Mouse (Mus musculus): ENCODE results near the gene Olfr1157. TPM values are rescaled to one million over a fixed set of nuclear protein-coding genes. Genes with fewer than 3 reads are reported as not detected.

Gene Olfr1157
- polyA plus RNA-seq (2015; fragmentation: Nextera tagmentation; extraction: Ambion mirVana) = not detected in 2 replicates

GRCm38 (mm10) chr2:87968199-87968598, at the start of gene Olfr1157:
Gene Olfr1157, minus strand, starts transcription at chr2:87968299.
- no peaks in the 10 kb centered on the region for H3K4me1 ChIP-seq
- ATAC-seq = no peak
- H3K9ac ChIP-seq = no peak within 1 kb of the TSS
- H3K4me2 ChIP-seq = no peak within 1 kb of the TSS
- no peaks in the 10 kb centered on the region for H3K36me3 ChIP-seq (ENCODE audit: poor library complexity, severe bottlenecking)
- H3K4me3 ChIP-seq = no peak within 1 kb of the TSS
- WGBS = 97% methylated on average over 4 of the region's 4 CpGs
- H3K9me3 ChIP-seq (replicated peaks) = no peaks in the 10 kb centered on the region
- no peak within 1 kb of the TSS for H3K27ac ChIP-seq
- H3K27me3 ChIP-seq = no peaks in the 10 kb centered on the region

GRCm38 (mm10) chr2:88007515-88008318, 39.6 kb upstream of the Olfr1157 start, which contains the start of gene Olfr1160:
Gene Olfr1160, minus strand, starts transcription at chr2:88008268.
- Histone ChIP-seq H3K4me2 (no peak within 1 kb of the TSS), H3K9me3 (replicated peaks) (no peaks in the 10 kb centered on the region), H3K4me1 (no peaks in the 10 kb centered on the region), H3K27me3 (no peaks in the 10 kb centered on the region), H3K27ac (no peak within 1 kb of the TSS), H3K9ac (no peak within 1 kb of the TSS), H3K36me3 (ENCODE audit: poor library complexity, severe bottlenecking) (no peaks in the 10 kb centered on the region), H3K4me3 (no peak within 1 kb of the TSS)
- no peak for ATAC-seq

GRCm38 (mm10) chr2:87989813-87990212, 21.7 kb upstream of the Olfr1157 start, which contains the start of gene Olfr1158:
Gene Olfr1158, plus strand, starts transcription at chr2:87990113.
- ATAC-seq = no peak
- no peak within 1 kb of the TSS for H3K4me2 ChIP-seq

GRCm38 (mm10) chr2:87974563-87974962, 6.5 kb upstream of the Olfr1157 start, which contains the start of gene Olfr74:
Gene Olfr74, minus strand, starts transcription at chr2:87974663.
- Histone ChIP-seq H3K4me1 (no peaks in the 10 kb centered on the region), H3K9ac (no peak within 1 kb of the TSS), H3K9me3 (replicated peaks) (no peaks in the 10 kb centered on the region), H3K27me3 (no peaks in the 10 kb centered on the region), H3K36me3 (ENCODE audit: poor library complexity, severe bottlenecking) (no peaks in the 10 kb centered on the region), H3K27ac (no peak within 1 kb of the TSS), H3K4me2 (no peak within 1 kb of the TSS), H3K4me3 (no peak within 1 kb of the TSS)
- 78% methylated on average over 3 of the region's 3 CpGs for WGBS
- no peak for ATAC-seq

More at GRCm38 (mm10) chr2:87989813-87990212, 21.7 kb upstream of the Olfr1157 start, which contains the start of gene Olfr1158:
- H3K9me3 ChIP-seq (replicated peaks) = no peaks in the 10 kb centered on the region
- H3K4me1 ChIP-seq = no peaks in the 10 kb centered on the region
- no peak within 1 kb of the TSS for H3K27ac ChIP-seq
- H3K9ac ChIP-seq = no peak within 1 kb of the TSS
- no peaks in the 10 kb centered on the region for H3K27me3 ChIP-seq
- H3K4me3 ChIP-seq = no peak within 1 kb of the TSS
- no peaks in the 10 kb centered on the region for H3K36me3 ChIP-seq (ENCODE audit: poor library complexity, severe bottlenecking)

- Histone ChIP-seq H3K9ac (no peak within 1 kb of the TSS), H3K4me3 (no peak within 1 kb of the TSS), H3K27ac (no peak within 1 kb of the TSS), H3K4me1 (no peaks in the 10 kb centered on the region), H3K4me2 (no peak within 1 kb of the TSS), H3K27me3 (no peaks in the 10 kb centered on the region), H3K36me3 (ENCODE audit: poor library complexity, severe bottlenecking) (no peaks in the 10 kb centered on the region), H3K9me3 (replicated peaks) (no peaks in the 10 kb centered on the region)
- no peak for ATAC-seq
Measured at GRCm38 (mm10) chr2:87953000-87953399, 15.1 kb downstream of the Olfr1157 start, which contains the start of gene Olfr1156. Gene Olfr1156, minus strand, starts transcription at chr2:87953100.

GRCm38 (mm10) chr2:87945037-87945436, 23.1 kb downstream of the Olfr1157 start, which contains the start of gene Olfr1155:
Gene Olfr1155, minus strand, starts transcription at chr2:87945137.
- Histone ChIP-seq H3K4me2 (no peak within 1 kb of the TSS), H3K27ac (no peak within 1 kb of the TSS), H3K9ac (no peak within 1 kb of the TSS), H3K27me3 (no peaks in the 10 kb centered on the region), H3K4me1 (no peaks in the 10 kb centered on the region), H3K9me3 (replicated peaks) (no peaks in the 10 kb centered on the region), H3K36me3 (ENCODE audit: poor library complexity, severe bottlenecking) (no peaks in the 10 kb centered on the region), H3K4me3 (no peak within 1 kb of the TSS)
- 94% methylated on average over 1 of the region's 1 CpGs for whole genome bisulfite sequencing
- ATAC-seq = no peak

Other genes with a start within 250 kb of the Olfr1157 start
- not detected in 2 replicates for gene Olfr1138, start 228.3 kb downstream of the Olfr1157 start, polyA plus RNA-seq (2015; fragmentation: Nextera tagmentation; extraction: Ambion mirVana)
- gene Olfr1140, start 224.5 kb downstream of the Olfr1157 start, polyA plus RNA-seq (2015; fragmentation: Nextera tagmentation; extraction: Ambion mirVana) = not detected in 2 replicates
- gene Olfr1141, start 214.3 kb downstream of the Olfr1157 start, polyA plus RNA-seq (2015; fragmentation: Nextera tagmentation; extraction: Ambion mirVana) = not detected in 2 replicates
- not detected in 2 replicates for gene Olfr152, start 188.8 kb downstream of the Olfr1157 start, polyA plus RNA-seq (2015; fragmentation: Nextera tagmentation; extraction: Ambion mirVana)
- not detected in 2 replicates for gene Olfr1143, start 167.7 kb downstream of the Olfr1157 start, polyA plus RNA-seq (2015; fragmentation: Nextera tagmentation; extraction: Ambion mirVana)
- gene Olfr1145, start 158.5 kb downstream of the Olfr1157 start, polyA plus RNA-seq (2015; fragmentation: Nextera tagmentation; extraction: Ambion mirVana) = not detected in 2 replicates
- gene Olfr1148, start 137.8 kb downstream of the Olfr1157 start, polyA plus RNA-seq (2015; fragmentation: Nextera tagmentation; extraction: Ambion mirVana) = not detected in 2 replicates
- gene Olfr1150-ps1, start 124.3 kb downstream of the Olfr1157 start, polyA plus RNA-seq (2015; fragmentation: Nextera tagmentation; extraction: Ambion mirVana) = not detected in 2 replicates
- gene Olfr1151, start 112.4 kb downstream of the Olfr1157 start, polyA plus RNA-seq (2015; fragmentation: Nextera tagmentation; extraction: Ambion mirVana) = not detected in 2 replicates
- gene Olfr1152, start 101.8 kb downstream of the Olfr1157 start, polyA plus RNA-seq (2015; fragmentation: Nextera tagmentation; extraction: Ambion mirVana) = 0.03 TPM in 1 of 2 replicates, not detected in the other
- not detected in 2 replicates for gene Olfr1153, start 73.3 kb downstream of the Olfr1157 start, polyA plus RNA-seq (2015; fragmentation: Nextera tagmentation; extraction: Ambion mirVana)
- not detected in 2 replicates for gene Olfr1154, start 63.1 kb downstream of the Olfr1157 start, polyA plus RNA-seq (2015; fragmentation: Nextera tagmentation; extraction: Ambion mirVana)
- gene Olfr1155, start 23.2 kb downstream of the Olfr1157 start, polyA plus RNA-seq (2015; fragmentation: Nextera tagmentation; extraction: Ambion mirVana) = not detected in 2 replicates
- gene Olfr1156, start 15.2 kb downstream of the Olfr1157 start, polyA plus RNA-seq (2015; fragmentation: Nextera tagmentation; extraction: Ambion mirVana) = not detected in 2 replicates
- gene Olfr74, start 6.4 kb upstream of the Olfr1157 start, polyA plus RNA-seq (2015; fragmentation: Nextera tagmentation; extraction: Ambion mirVana) = not detected in 2 replicates
- not detected in 2 replicates for gene Olfr1158, start 21.8 kb upstream of the Olfr1157 start, polyA plus RNA-seq (2015; fragmentation: Nextera tagmentation; extraction: Ambion mirVana)
- not detected in 2 replicates for gene Olfr1160, start 40.0 kb upstream of the Olfr1157 start, polyA plus RNA-seq (2015; fragmentation: Nextera tagmentation; extraction: Ambion mirVana)
- gene Olfr1161, start 54.5 kb upstream of the Olfr1157 start, polyA plus RNA-seq (2015; fragmentation: Nextera tagmentation; extraction: Ambion mirVana) = not detected in 2 replicates
- gene Olfr73, start 69.4 kb upstream of the Olfr1157 start, polyA plus RNA-seq (2015; fragmentation: Nextera tagmentation; extraction: Ambion mirVana) = not detected in 2 replicates
- gene Olfr1162, start 82.8 kb upstream of the Olfr1157 start, polyA plus RNA-seq (2015; fragmentation: Nextera tagmentation; extraction: Ambion mirVana) = not detected in 2 replicates
- not detected in 2 replicates for gene Olfr1163, start 103.5 kb upstream of the Olfr1157 start, polyA plus RNA-seq (2015; fragmentation: Nextera tagmentation; extraction: Ambion mirVana)
- not detected in 2 replicates for gene Olfr1164, start 125.7 kb upstream of the Olfr1157 start, polyA plus RNA-seq (2015; fragmentation: Nextera tagmentation; extraction: Ambion mirVana)
- gene Olfr1166, start 160.0 kb upstream of the Olfr1157 start, polyA plus RNA-seq (2015; fragmentation: Nextera tagmentation; extraction: Ambion mirVana) = not detected in 2 replicates
- gene Olfr1167, start 186.9 kb upstream of the Olfr1157 start, polyA plus RNA-seq (2015; fragmentation: Nextera tagmentation; extraction: Ambion mirVana) = not detected in 2 replicates
- not detected in 2 replicates for gene Olfr1168, start 213.6 kb upstream of the Olfr1157 start, polyA plus RNA-seq (2015; fragmentation: Nextera tagmentation; extraction: Ambion mirVana)